Comparison of ENCODE assay signal across 12 mouse cellular contexts in genomic region chr6:83122961-83123360, GRCm38 (mm10). TPM values are rescaled to one million over a fixed set of nuclear protein-coding genes. Genes with fewer than 3 reads are reported as not detected.
DNase-seq lines count a peak whose midpoint lies in the region; ATAC-seq and TF ChIP-seq lines count a peak whose summit lies in the region.
"Had no signal": no experiment of that assay in that cellular context is flagged by ENCODE, and none has a peak within 500 bp of the region (broad histone marks: within the 10 kb centered on the region; RNA-seq: fewer than 3 reads in every experiment).

No protein-coding gene starts in this region.

- H3K4me1 ChIP-seq in midbrain, embryonic 10.5 days = peaks cover 58% of the 10 kb centered on the region
- peaks cover 9% of the 10 kb centered on the region; the same call in 1 of the 2 replicates for H3K4me1 ChIP-seq in midbrain, postnatal 0 days (ENCODE audit: insufficient read depth, low read length)
- peaks cover 40% of the 10 kb centered on the region for H3K4me1 ChIP-seq in limb, embryonic 13.5 days
- H3K4me1 ChIP-seq in neural tube, embryonic 14.5 days (ENCODE audit: control insufficient read depth, insufficient read depth, low read length) = peaks cover 35% of the 10 kb centered on the region

- peak; percentile 91 for DNase-seq in heart, adult 11 months
- DNase-seq in heart, adult 9 months (ENCODE audit: low spot score in 2 of 2) = no peak
- DNase-seq in midbrain, embryonic 10.5 days (ENCODE audit: low spot score) = no peak
- DNase-seq in midbrain, postnatal 0 days (ENCODE audit: low spot score) = no peak
- no peak for DNase-seq in kidney, postnatal 25 days
- no peak for DNase-seq in embryo, embryonic 10.5 days (ENCODE audit: low spot score)
- DNase-seq: cerebellum, adult 11 months; kidney, postnatal 14 days; lung, postnatal 10 days; thymus, adult 2 months had no signal

- 88% methylated on average over 5 of the region's 5 CpGs for WGBS in midbrain, embryonic 10.5 days
- 75% methylated on average over 5 of the region's 5 CpGs for WGBS in midbrain, postnatal 0 days
- WGBS in limb, embryonic 13.5 days = 84% methylated on average over 5 of the region's 5 CpGs
- WGBS in neural tube, embryonic 14.5 days = 65% methylated on average over 5 of the region's 5 CpGs

- TF ChIP-seq CTCF in midbrain, postnatal 0 days (IDR thresholded peaks at IDR 0.05) = no peak

- no peaks in the 10 kb centered on the region for H3K9me3 ChIP-seq in midbrain, embryonic 10.5 days (replicated peaks)
- H3K9me3 ChIP-seq in midbrain, postnatal 0 days (ENCODE audit: low read length) = no peaks in the 10 kb centered on the region
- no peaks in the 10 kb centered on the region for H3K9me3 ChIP-seq in limb, embryonic 13.5 days
- H3K9me3 ChIP-seq in neural tube, embryonic 14.5 days (ENCODE audit: control insufficient read depth, low read length) = no peaks in the 10 kb centered on the region

- ATAC-seq in midbrain, postnatal 0 days (ENCODE audit: low FRiP score) = no peak
- ATAC-seq in limb, embryonic 13.5 days (ENCODE audit: low FRiP score, low read depth) = no peak
- no peak for ATAC-seq in neural tube, embryonic 14.5 days (ENCODE audit: low read depth)

- peak overlapping the region; percentile 99; the same call in 1 of the 2 replicates for H3K27ac ChIP-seq in midbrain, embryonic 10.5 days (replicated peaks)
- no peak overlapping the region for H3K27ac ChIP-seq in midbrain, postnatal 0 days (ENCODE audit: low read depth, low read length)
- H3K27ac ChIP-seq in limb, embryonic 13.5 days = 0 out of 2 replicates have a peak overlapping the region, but pooled peaks have one; percentile 99
- H3K27ac ChIP-seq in neural tube, embryonic 14.5 days (ENCODE audit: low read depth, low read length) = peak overlapping the region; percentile 16; the same call in 1 of the 2 replicates

- H3K4me2 ChIP-seq in midbrain, postnatal 0 days (ENCODE audit: low read depth, low read length, poor library complexity, severe bottlenecking) = no peak overlapping the region
- peak overlapping the region; percentile 94 for H3K4me2 ChIP-seq in limb, embryonic 13.5 days (replicated peaks)
- H3K4me2 ChIP-seq in neural tube, embryonic 14.5 days (ENCODE audit: low read depth, low read length) = peak overlapping the region; percentile 92; the same call in 1 of the 2 replicates

- H3K4me3 ChIP-seq in midbrain, embryonic 10.5 days = peak overlapping the region; percentile 89
- no peak overlapping the region for H3K4me3 ChIP-seq in midbrain, postnatal 0 days (ENCODE audit: low read depth, low read length)
- peak overlapping the region; percentile 77 for H3K4me3 ChIP-seq in limb, embryonic 13.5 days
- peak overlapping the region; percentile 3; the same call in 1 of the 2 replicates for H3K4me3 ChIP-seq in neural tube, embryonic 14.5 days (ENCODE audit: low read depth, low read length)

- H3K36me3 ChIP-seq in midbrain, embryonic 10.5 days = peaks cover 31% of the 10 kb centered on the region
- peaks cover 8% of the 10 kb centered on the region for H3K36me3 ChIP-seq in midbrain, postnatal 0 days (ENCODE audit: insufficient read depth, low read length)
- peaks cover 19% of the 10 kb centered on the region for H3K36me3 ChIP-seq in limb, embryonic 13.5 days
- peaks cover 9% of the 10 kb centered on the region for H3K36me3 ChIP-seq in neural tube, embryonic 14.5 days (ENCODE audit: control insufficient read depth, insufficient read depth, low read length)

- no peaks in the 10 kb centered on the region for H3K27me3 ChIP-seq in midbrain, embryonic 10.5 days (ENCODE audit: low read depth, poor library complexity, severe bottlenecking)
- no peaks in the 10 kb centered on the region for H3K27me3 ChIP-seq in midbrain, postnatal 0 days (ENCODE audit: insufficient read depth, low read length)
- no peaks in the 10 kb centered on the region for H3K27me3 ChIP-seq in limb, embryonic 13.5 days
- H3K27me3 ChIP-seq in neural tube, embryonic 14.5 days (ENCODE audit: control insufficient read depth, insufficient read depth, low read length) = no peaks in the 10 kb centered on the region

- no peak overlapping the region for H3K9ac ChIP-seq in midbrain, postnatal 0 days (replicated peaks; ENCODE audit: low read length, poor library complexity, severe bottlenecking)
- peak overlapping the region; percentile 95 for H3K9ac ChIP-seq in limb, embryonic 13.5 days
- 0 out of 2 replicates have a peak overlapping the region, but pooled peaks have one; percentile 11 for H3K9ac ChIP-seq in neural tube, embryonic 14.5 days (replicated peaks; ENCODE audit: low read depth, low read length)

RNA-seq across cellular contexts. Expression of gene Wbp1, which starts 1.6 kb away (rescaled TPM):
- polyA plus RNA-seq in midbrain, embryonic 10.5 days (2016; fragmentation: Nextera tagmentation; extraction: Ambion mirVana) = 138 and 180 TPM in 2 replicates
- total RNA-seq in midbrain, postnatal 0 days (2014; rRNA removed) = 152 and 199 TPM in 2 replicates
- 85.3 and 91.6 TPM in 2 replicates for polyA plus RNA-seq in midbrain, postnatal 0 days (2015; fragmentation: Nextera tagmentation; extraction: Ambion mirVana)
- polyA plus RNA-seq in limb, embryonic 13.5 days (2015; fragmentation: Nextera tagmentation; extraction: Ambion mirVana) = 161 and 169 TPM in 2 replicates
- polyA plus RNA-seq in neural tube, embryonic 14.5 days (2014; fragmentation: Nextera tagmentation; extraction: Ambion mirVana) = 129 and 146 TPM in 2 replicates

RNA-seq across cellular contexts. Expression of gene Ino80b, which starts 2.3 kb away (rescaled TPM):
- polyA plus RNA-seq in midbrain, embryonic 10.5 days (2016; fragmentation: Nextera tagmentation; extraction: Ambion mirVana) = 18.2 and 18.7 TPM in 2 replicates
- 29.4 and 40.9 TPM in 2 replicates for total RNA-seq in midbrain, postnatal 0 days (2014; rRNA removed)
- 14.6 and 16.2 TPM in 2 replicates for polyA plus RNA-seq in midbrain, postnatal 0 days (2015; fragmentation: Nextera tagmentation; extraction: Ambion mirVana)
- 12.4 and 12.8 TPM in 2 replicates for polyA plus RNA-seq in limb, embryonic 13.5 days (2015; fragmentation: Nextera tagmentation; extraction: Ambion mirVana)
- polyA plus RNA-seq in neural tube, embryonic 14.5 days (2014; fragmentation: Nextera tagmentation; extraction: Ambion mirVana) = 13.5 and 14.3 TPM in 2 replicates

RNA-seq across cellular contexts. Expression of gene Mogs, which starts 7.7 kb away (rescaled TPM):
- polyA plus RNA-seq in midbrain, embryonic 10.5 days (2016; fragmentation: Nextera tagmentation; extraction: Ambion mirVana) = 31.8 and 33.7 TPM in 2 replicates
- total RNA-seq in midbrain, postnatal 0 days (2014; rRNA removed) = 32.6 and 40.3 TPM in 2 replicates
- 18.8 and 19.8 TPM in 2 replicates for polyA plus RNA-seq in midbrain, postnatal 0 days (2015; fragmentation: Nextera tagmentation; extraction: Ambion mirVana)
- polyA plus RNA-seq in limb, embryonic 13.5 days (2015; fragmentation: Nextera tagmentation; extraction: Ambion mirVana) = 42.7 and 45.4 TPM in 2 replicates
- polyA plus RNA-seq in neural tube, embryonic 14.5 days (2014; fragmentation: Nextera tagmentation; extraction: Ambion mirVana) = 21.9 and 25.3 TPM in 2 replicates

RNA-seq across cellular contexts. Expression of gene Rtkn, which starts 12.3 kb away (rescaled TPM):
- 35.3 and 39.7 TPM in 2 replicates for polyA plus RNA-seq in midbrain, embryonic 10.5 days (2016; fragmentation: Nextera tagmentation; extraction: Ambion mirVana)
- 24.3 and 30.9 TPM in 2 replicates for total RNA-seq in midbrain, postnatal 0 days (2014; rRNA removed)
- polyA plus RNA-seq in midbrain, postnatal 0 days (2015; fragmentation: Nextera tagmentation; extraction: Ambion mirVana) = 12.5 and 14.6 TPM in 2 replicates
- 64.7 and 74.1 TPM in 2 replicates for polyA plus RNA-seq in limb, embryonic 13.5 days (2015; fragmentation: Nextera tagmentation; extraction: Ambion mirVana)
- 6.3 and 8.8 TPM in 2 replicates for polyA plus RNA-seq in neural tube, embryonic 14.5 days (2014; fragmentation: Nextera tagmentation; extraction: Ambion mirVana)

RNA-seq across cellular contexts. Expression of gene Mrpl53, which starts 14.1 kb away (rescaled TPM):
- polyA plus RNA-seq in midbrain, embryonic 10.5 days (2016; fragmentation: Nextera tagmentation; extraction: Ambion mirVana) = 148 and 153 TPM in 2 replicates
- 46.4 and 57.2 TPM in 2 replicates for total RNA-seq in midbrain, postnatal 0 days (2014; rRNA removed)
- polyA plus RNA-seq in midbrain, postnatal 0 days (2015; fragmentation: Nextera tagmentation; extraction: Ambion mirVana) = 115 and 118 TPM in 2 replicates
- polyA plus RNA-seq in limb, embryonic 13.5 days (2015; fragmentation: Nextera tagmentation; extraction: Ambion mirVana) = 134 and 138 TPM in 2 replicates
- 118 and 119 TPM in 2 replicates for polyA plus RNA-seq in neural tube, embryonic 14.5 days (2014; fragmentation: Nextera tagmentation; extraction: Ambion mirVana)
